Mouse (Mus musculus): Measurements from ENCODE around the gene Kif16b. TPM values are rescaled to one million over a fixed set of nuclear protein-coding genes. Genes with fewer than 3 reads are reported as not detected.

The Kif16b gene
- total and polyA plus RNA-seq, 2 experiments = 5.8 to 18.4 TPM

- H3K27ac ChIP-seq (replicated peaks; ENCODE audit: insufficient read depth, low read depth, low read length) = no peak overlapping the region
- H3K27me3 ChIP-seq (ENCODE audit: control insufficient read depth, insufficient read depth, low read length) = no peaks in the 10 kb centered on the region
- H3K36me3 ChIP-seq (ENCODE audit: control insufficient read depth, insufficient read depth, low read length) = peaks cover 7% of the 10 kb centered on the region; the same call in 1 of the 2 replicates
- H3K79me2 ChIP-seq (ENCODE audit: control insufficient read depth, insufficient read depth, low read length) = no peaks in the 10 kb centered on the region
- no peak overlapping the region for H3K9ac ChIP-seq (ENCODE audit: low read depth, low read length)
- peaks cover 8% of the 10 kb centered on the region for H3K4me1 ChIP-seq (ENCODE audit: control insufficient read depth, insufficient read depth, low read length)
- no peak overlapping the region for H3K4me3 ChIP-seq (ENCODE audit: insufficient read depth, low read depth, low read length)
- no peak for TF ChIP-seq POLR2A (IDR thresholded peaks at IDR 0.05; ENCODE audit: extremely low read depth, insufficient read depth, low read length)
- no peak for TF ChIP-seq CTCF (IDR thresholded peaks at IDR 0.05; ENCODE audit: low read depth, low read length)
- 71% methylated on average over 6 of the region's 6 CpGs for WGBS
- DNase-seq (ENCODE audit: extremely low read depth, low read depth, low spot score) = peak; percentile 9
Measured at GRCm38 (mm10) chr2:142860994-142861393, 40.3 kb downstream of the Kif16b start.

GRCm38 (mm10) chr2:142859452-142859851 is 41.9 kb downstream of the Kif16b start:
- Histone ChIP-seq H3K27ac (replicated peaks; ENCODE audit: insufficient read depth, low read depth, low read length) (no peak overlapping the region), H3K27me3 (ENCODE audit: control insufficient read depth, insufficient read depth, low read length) (no peaks in the 10 kb centered on the region), H3K4me3 (ENCODE audit: insufficient read depth, low read depth, low read length) (no peak overlapping the region), H3K4me1 (ENCODE audit: control insufficient read depth, insufficient read depth, low read length) (peaks cover 8% of the 10 kb centered on the region), H3K9ac (ENCODE audit: low read depth, low read length) (no peak overlapping the region), H3K79me2 (ENCODE audit: control insufficient read depth, insufficient read depth, low read length) (no peaks in the 10 kb centered on the region), H3K36me3 (ENCODE audit: control insufficient read depth, insufficient read depth, low read length) (peaks cover 5% of the 10 kb centered on the region)
- peak; percentile 61 for DNase-seq (ENCODE audit: extremely low read depth, low read depth, low spot score)
- TF ChIP-seq CTCF (IDR thresholded peaks at IDR 0.05; ENCODE audit: low read depth, low read length) (no peak), POLR2A (IDR thresholded peaks at IDR 0.05; ENCODE audit: extremely low read depth, insufficient read depth, low read length) (no peak)
- WGBS = 67% methylated on average over 4 of the region's 4 CpGs

GRCm38 (mm10) chr2:142838775-142839174 is 62.6 kb downstream of the Kif16b start:
- peaks cover 11% of the 10 kb centered on the region; the same call in 1 of the 2 replicates for H3K36me3 ChIP-seq (ENCODE audit: control insufficient read depth, insufficient read depth, low read length)
- no peak for TF ChIP-seq POLR2A (IDR thresholded peaks at IDR 0.05; ENCODE audit: extremely low read depth, insufficient read depth, low read length)
- no peak for TF ChIP-seq CTCF (IDR thresholded peaks at IDR 0.05; ENCODE audit: low read depth, low read length)

DNA sequence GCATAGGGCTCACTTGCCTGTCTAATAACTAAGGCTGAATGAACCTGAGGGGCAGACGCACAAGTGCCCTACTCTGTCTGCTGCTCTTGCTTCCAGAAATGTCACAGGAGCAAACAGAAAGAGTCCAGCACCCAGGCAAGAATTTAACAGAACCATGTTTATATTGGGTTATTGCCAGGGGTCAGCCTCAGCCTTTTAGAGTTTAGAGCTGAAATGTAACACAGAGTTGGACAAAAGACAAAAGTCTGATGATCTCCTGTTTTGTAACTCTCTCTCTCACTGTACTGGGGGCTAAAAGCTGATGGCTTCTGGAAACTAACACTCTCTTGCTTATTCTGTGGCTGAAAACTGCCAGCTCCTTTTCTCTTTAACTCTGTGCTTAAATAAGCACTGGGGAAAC is 63.2 kb downstream of the Kif16b start:
- WGBS = 12% methylated on average over 1 of the region's 1 CpGs
- peaks cover 3% of the 10 kb centered on the region; the same call in 1 of the 2 replicates for H3K79me2 ChIP-seq (ENCODE audit: control insufficient read depth, insufficient read depth, low read length)
- peak; percentile 98 for DNase-seq (ENCODE audit: extremely low read depth, low read depth, low spot score)
- H3K27ac ChIP-seq (replicated peaks; ENCODE audit: insufficient read depth, low read depth, low read length) = peak overlapping the region; percentile 69
- TF ChIP-seq POLR2A (IDR thresholded peaks at IDR 0.05; ENCODE audit: extremely low read depth, insufficient read depth, low read length) (no peak), CTCF (IDR thresholded peaks at IDR 0.05; ENCODE audit: low read depth, low read length) (no peak)
- H3K27me3 ChIP-seq (ENCODE audit: control insufficient read depth, insufficient read depth, low read length) = no peaks in the 10 kb centered on the region
- peaks cover 12% of the 10 kb centered on the region for H3K4me1 ChIP-seq (ENCODE audit: control insufficient read depth, insufficient read depth, low read length)
- no peak overlapping the region for H3K9ac ChIP-seq (ENCODE audit: low read depth, low read length)
- H3K4me3 ChIP-seq (ENCODE audit: insufficient read depth, low read depth, low read length) = no peak overlapping the region
- peaks cover 13% of the 10 kb centered on the region; the same call in 1 of the 2 replicates for H3K36me3 ChIP-seq (ENCODE audit: control insufficient read depth, insufficient read depth, low read length)

More at GRCm38 (mm10) chr2:142838775-142839174, 62.6 kb downstream of the Kif16b start:
- no peak overlapping the region for H3K4me3 ChIP-seq (ENCODE audit: insufficient read depth, low read depth, low read length)
- peak; percentile 33 for DNase-seq (ENCODE audit: extremely low read depth, low read depth, low spot score)
- no peak overlapping the region for H3K9ac ChIP-seq (ENCODE audit: low read depth, low read length)
- WGBS = 58% methylated on average over 3 of the region's 3 CpGs
- no peaks in the 10 kb centered on the region for H3K27me3 ChIP-seq (ENCODE audit: control insufficient read depth, insufficient read depth, low read length)
- no peak overlapping the region for H3K27ac ChIP-seq (replicated peaks; ENCODE audit: insufficient read depth, low read depth, low read length)
- peaks cover 12% of the 10 kb centered on the region for H3K4me1 ChIP-seq (ENCODE audit: control insufficient read depth, insufficient read depth, low read length)
- H3K79me2 ChIP-seq (ENCODE audit: control insufficient read depth, insufficient read depth, low read length) = peaks cover 3% of the 10 kb centered on the region; the same call in 1 of the 2 replicates

- no peak overlapping the region for H3K27ac ChIP-seq (replicated peaks; ENCODE audit: insufficient read depth, low read depth, low read length)
- TF ChIP-seq POLR2A (IDR thresholded peaks at IDR 0.05; ENCODE audit: extremely low read depth, insufficient read depth, low read length) (no peak), CTCF (IDR thresholded peaks at IDR 0.05; ENCODE audit: low read depth, low read length) (no peak)
- H3K4me3 ChIP-seq (ENCODE audit: insufficient read depth, low read depth, low read length) = no peak overlapping the region
- no peaks in the 10 kb centered on the region for H3K79me2 ChIP-seq (ENCODE audit: control insufficient read depth, insufficient read depth, low read length)
- DNase-seq (ENCODE audit: extremely low read depth, low read depth, low spot score) = no peak
- no peak overlapping the region for H3K9ac ChIP-seq (ENCODE audit: low read depth, low read length)
- whole genome bisulfite sequencing = 95% methylated on average over 3 of the region's 3 CpGs
- peaks cover 12% of the 10 kb centered on the region for H3K4me1 ChIP-seq (ENCODE audit: control insufficient read depth, insufficient read depth, low read length)
- peaks cover 12% of the 10 kb centered on the region for H3K36me3 ChIP-seq (ENCODE audit: control insufficient read depth, insufficient read depth, low read length)
- no peaks in the 10 kb centered on the region for H3K27me3 ChIP-seq (ENCODE audit: control insufficient read depth, insufficient read depth, low read length)
Measured at GRCm38 (mm10) chr2:142834751-142835150, 66.6 kb downstream of the Kif16b start.

DNA sequence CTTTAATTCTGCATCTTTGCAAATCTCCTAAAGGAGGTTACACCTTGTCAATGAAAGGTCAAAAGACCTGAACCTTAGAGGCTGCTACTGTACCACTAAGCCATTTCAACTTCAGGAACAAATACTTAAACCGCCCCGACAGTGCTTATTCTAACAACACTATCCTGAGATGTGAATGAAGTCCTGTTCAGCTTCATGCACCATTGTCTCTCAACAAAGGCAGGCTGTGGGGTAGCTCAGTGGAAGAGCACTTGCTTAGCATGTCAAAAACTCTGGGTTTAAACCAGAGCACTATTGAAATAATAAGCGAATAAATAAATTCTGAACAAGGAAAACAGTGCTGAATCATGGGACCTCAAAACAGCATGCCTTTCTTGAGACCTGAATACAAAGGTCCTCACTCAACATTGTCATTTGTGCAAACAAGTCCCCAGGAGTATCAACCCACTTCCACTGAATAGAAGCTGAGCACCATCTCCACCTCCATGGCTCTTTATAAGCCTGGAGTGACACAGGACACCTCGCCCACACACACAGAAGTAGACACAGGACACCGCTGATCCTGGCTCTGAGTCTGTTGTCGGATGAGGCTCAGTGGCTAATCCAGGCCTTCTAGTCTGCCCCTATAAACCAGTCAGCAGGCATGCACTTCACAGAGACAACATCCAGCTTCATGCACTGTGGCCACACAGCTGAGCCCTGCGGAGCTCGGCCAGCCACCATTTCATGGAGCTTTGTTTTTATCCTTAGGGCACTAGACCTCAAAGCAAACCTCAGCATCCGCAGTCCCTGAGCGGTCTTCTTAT is 68.5 kb downstream of the Kif16b start:
- Histone ChIP-seq H3K4me3 (ENCODE audit: insufficient read depth, low read depth, low read length) (no peak overlapping the region), H3K4me1 (ENCODE audit: control insufficient read depth, insufficient read depth, low read length) (peaks cover 4% of the 10 kb centered on the region), H3K27ac (replicated peaks; ENCODE audit: insufficient read depth, low read depth, low read length) (no peak overlapping the region), H3K79me2 (ENCODE audit: control insufficient read depth, insufficient read depth, low read length) (no peaks in the 10 kb centered on the region), H3K9ac (ENCODE audit: low read depth, low read length) (no peak overlapping the region), H3K36me3 (ENCODE audit: control insufficient read depth, insufficient read depth, low read length) (peaks cover 12% of the 10 kb centered on the region), H3K27me3 (ENCODE audit: control insufficient read depth, insufficient read depth, low read length) (no peaks in the 10 kb centered on the region)
- 85% methylated on average over 10 of the region's 10 CpGs for WGBS
- no peak for DNase-seq (ENCODE audit: extremely low read depth, low read depth, low spot score)
- TF ChIP-seq POLR2A (IDR thresholded peaks at IDR 0.05; ENCODE audit: extremely low read depth, insufficient read depth, low read length) (no peak), CTCF (IDR thresholded peaks at IDR 0.05; ENCODE audit: low read depth, low read length) (no peak)

Data from liver, adult 2 months (tissue).